Mouse (Mus musculus) heart, postnatal 36 days (tissue): Measurements from ENCODE around the gene Zfp772. TPM values are rescaled to one million over a fixed set of nuclear protein-coding genes. Genes with fewer than 3 reads are reported as not detected.
A peak's percentile ranks its signal among the peaks of the same experiment; 100 is the strongest.
"Not testable (repeated sequence)": the region's sequence is repeated elsewhere in the genome, so short reads cannot be mapped to it uniquely, and the experiment has no call there.

Experiments
- DNase-seq, 2 experiments: peaks; one replicate each; pipeline ENCODE4 v3.0.0; 2021 to 2022
- intact Hi-C: fragments of 180-260 bp; cut with DNase I; formaldehyde crosslinking; loops from one replicate; pipeline ENCODE4 v1.15.1; 2025
- total RNA-seq, 2 experiments: library from RNA; stranded (reverse); gene quantifications; 2 replicates each; pipeline ENCODE4 v1.2.3; 2021

Zfp772 gene
- total RNA-seq = 1 to 10 TPM; 1.0 to 1.7 TPM

- intact Hi-C loops = not testable (repeated sequence)
- DNase-seq = peak; percentile 32 to 39
Measured at GRCm38 (mm10) chr7:7209313-7210151, at the start of gene Zfp772. Gene Zfp772, minus strand, starts transcription at chr7:7209998.

GRCm38 (mm10) chr7:7247228-7247627 is 37.4 kb upstream of the Zfp772 start, which contains the start of gene Vmn2r29:
Gene Vmn2r29, minus strand, starts transcription at chr7:7247328.
- intact Hi-C loops, DNase-seq: not testable (repeated sequence)

- DNase-seq = peak; percentile 63 to 64
- intact Hi-C loops = loop anchor here (5.0 kb wide), 1 partner anchor 251 kb away; no protein-coding TSS in a partner anchor
Measured at GRCm38 (mm10) chr7:7188191-7188942, 21.4 kb downstream of the Zfp772 start.

DNA sequence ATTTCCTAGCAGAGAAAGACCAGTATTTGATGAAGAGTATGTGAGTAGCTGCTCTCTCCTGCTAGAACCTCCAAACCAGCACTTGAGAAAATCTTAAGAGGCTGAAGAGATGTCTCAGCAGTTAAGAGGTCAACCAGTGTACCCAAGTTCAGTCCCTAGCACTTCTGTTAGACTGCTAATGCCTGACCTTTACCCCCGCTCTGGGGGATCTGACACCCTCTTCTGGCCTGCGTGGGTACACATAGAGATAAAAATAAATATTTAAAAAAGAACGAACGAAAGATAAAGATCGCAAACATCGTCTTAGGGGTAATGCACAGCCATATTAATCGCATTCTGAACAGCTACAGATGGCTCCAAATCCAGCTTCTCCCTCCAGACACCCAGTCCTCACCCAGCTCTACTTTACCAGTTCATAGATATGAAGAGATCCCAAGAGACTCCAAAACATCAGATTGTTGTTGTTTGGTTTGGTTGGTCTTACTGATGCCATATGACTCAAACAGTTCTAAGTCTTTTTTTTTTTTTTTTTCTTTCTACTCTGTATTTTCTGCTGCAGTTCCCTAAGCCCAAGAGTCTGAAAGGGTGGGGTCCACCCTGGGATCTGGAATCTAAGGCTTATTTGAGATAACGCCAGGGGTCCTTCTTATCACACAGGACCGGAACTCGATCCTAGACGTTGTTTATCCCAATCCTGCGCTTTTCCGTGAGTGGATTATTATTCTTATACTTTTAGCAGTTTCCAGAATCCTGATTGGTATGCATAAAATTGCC is 22.2 kb downstream of the Zfp772 start:
- intact Hi-C loops = loop anchor here (2.0 to 5.0 kb wide), 2 partner anchors 65 to 250 kb away; no protein-coding TSS in a partner anchor
- no peak for DNase-seq

DNA sequence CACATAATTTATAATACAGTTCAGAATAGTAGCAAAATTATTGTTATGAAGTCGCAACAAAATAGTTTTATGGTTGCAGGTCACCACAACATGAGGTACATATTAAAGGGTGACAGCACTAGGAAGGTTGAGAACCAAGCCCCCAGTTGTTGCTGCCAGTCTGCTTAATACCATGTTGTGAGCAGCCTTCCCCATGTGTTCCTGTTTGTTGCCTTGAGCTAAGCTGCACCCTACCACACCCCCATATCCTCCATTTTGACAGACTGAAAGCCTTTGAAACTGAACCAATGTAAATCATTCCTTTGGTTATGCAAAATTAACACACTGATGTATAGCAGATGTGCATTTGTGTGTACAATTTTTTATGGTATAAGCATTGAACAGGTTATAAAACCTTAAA is 23.9 kb downstream of the Zfp772 start:
- intact Hi-C loops = loop anchor here (2.0 to 5.0 kb wide), 2 partner anchors 63 to 249 kb away; no protein-coding TSS in a partner anchor
- no peak for DNase-seq

GRCm38 (mm10) chr7:7171227-7172147 is 38.3 kb downstream of the Zfp772 start, which contains the start of gene Zfp418:
Gene Zfp418, plus strand, starts transcription at chr7:7171330.
- intact Hi-C loops = loop anchor here (5.0 kb wide), 1 partner anchor 49 kb away; the partner anchor contains the start of gene Zfp954
- peak; percentile 50 to 53 for DNase-seq

Other genes with a start within 250 kb of the Zfp772 start
- gene Aurkc, start 214.7 kb downstream of the Zfp772 start, total RNA-seq = not detected
- 1 to 10 TPM; 3.0 to 4.2 TPM for gene Zfp954, start 88.5 kb downstream of the Zfp772 start, total RNA-seq
- under 1 TPM; 0.19 to 0.22 TPM for gene Zfp773, start 73.2 kb downstream of the Zfp772 start, total RNA-seq
- gene Zfp418, start 38.7 kb downstream of the Zfp772 start, total RNA-seq = 1 to 10 TPM; 2.0 TPM
- under 1 TPM; 0.11 to 0.17 TPM for gene Vmn2r29, start 37.3 kb upstream of the Zfp772 start, total RNA-seq
- under 1 TPM; 0.51 to 0.78 TPM for gene Gm45844, start 68.3 kb upstream of the Zfp772 start, total RNA-seq
- gene Clcn4, start 90.9 kb upstream of the Zfp772 start, total RNA-seq = 10 to 100 TPM; 50.2 to 53.1 TPM
- gene Vmn2r30, start 127.6 kb upstream of the Zfp772 start, total RNA-seq = not detected
- gene Gm45783, start 164.6 kb upstream of the Zfp772 start, total RNA-seq = not detected
- not detected for gene Vmn2r31, start 189.7 kb upstream of the Zfp772 start, total RNA-seq